Mouse (Mus musculus) ZHBTc4 (cell line): ENCODE data around the gene Shisa8.

Experiments
- DNase-seq: peaks from one replicate; pipeline ENCODE4 v3.0.0-alpha.2; 2011; ENCODE audit warnings: low read depth, low spot score

Gene Shisa8

DNA sequence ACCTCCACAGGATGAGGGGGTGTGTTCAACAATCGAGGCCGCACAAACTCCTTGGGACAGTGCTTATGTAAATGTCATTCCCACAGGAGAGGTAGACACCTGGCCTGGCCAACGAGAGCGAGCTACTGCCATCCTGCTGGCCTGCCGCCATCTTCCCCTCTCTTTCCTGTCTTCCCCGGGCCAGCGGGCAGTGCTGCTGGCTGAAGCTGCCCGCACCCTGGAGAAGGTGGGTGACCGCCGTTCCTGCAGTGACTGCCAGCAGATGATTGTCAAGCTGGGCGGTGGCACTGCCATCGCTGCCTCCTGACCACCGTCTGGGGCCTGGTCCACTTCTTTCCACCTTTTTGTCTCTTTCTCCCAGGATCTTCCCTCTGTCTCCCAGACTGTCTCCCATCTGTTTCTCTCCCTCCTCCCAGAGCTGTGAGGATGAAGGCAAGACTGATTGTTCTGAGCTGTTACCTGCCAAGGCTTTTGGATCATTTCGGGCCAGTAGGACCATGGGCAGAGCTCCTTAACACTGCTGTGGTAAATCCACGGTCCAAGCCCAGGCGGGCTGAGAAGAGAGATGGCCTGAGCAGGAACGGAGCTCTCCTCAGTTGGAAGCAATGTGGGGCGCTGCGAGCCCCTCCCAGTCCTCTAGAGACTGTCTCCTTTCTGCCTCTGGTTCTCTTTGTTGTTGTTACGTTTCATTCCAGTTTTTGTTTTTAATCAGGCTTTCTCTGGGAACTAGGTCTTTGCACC, 8.8 kb downstream of the Shisa8 start:
- no peak for DNase-seq

DNA sequence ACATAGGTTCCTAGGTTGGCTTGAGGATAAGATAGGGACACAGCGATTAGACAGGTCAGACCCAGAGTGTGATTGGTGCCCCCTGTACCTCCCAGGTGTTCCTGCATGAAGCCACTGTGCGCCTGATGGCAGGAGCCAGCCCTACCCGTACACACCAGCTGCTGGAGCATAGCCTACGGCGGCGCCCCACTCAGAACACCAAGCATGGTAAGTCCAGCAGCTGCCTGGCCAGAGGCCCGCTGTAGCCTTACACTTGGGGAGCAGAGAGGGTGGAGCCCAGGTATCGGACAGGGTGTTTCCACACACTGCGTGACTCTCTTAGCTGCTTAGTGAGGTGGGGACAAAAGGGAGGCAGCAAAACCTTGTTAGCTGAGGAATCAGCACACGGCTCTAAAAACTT, 9.5 kb downstream of the Shisa8 start:
- no peak for DNase-seq

DNA sequence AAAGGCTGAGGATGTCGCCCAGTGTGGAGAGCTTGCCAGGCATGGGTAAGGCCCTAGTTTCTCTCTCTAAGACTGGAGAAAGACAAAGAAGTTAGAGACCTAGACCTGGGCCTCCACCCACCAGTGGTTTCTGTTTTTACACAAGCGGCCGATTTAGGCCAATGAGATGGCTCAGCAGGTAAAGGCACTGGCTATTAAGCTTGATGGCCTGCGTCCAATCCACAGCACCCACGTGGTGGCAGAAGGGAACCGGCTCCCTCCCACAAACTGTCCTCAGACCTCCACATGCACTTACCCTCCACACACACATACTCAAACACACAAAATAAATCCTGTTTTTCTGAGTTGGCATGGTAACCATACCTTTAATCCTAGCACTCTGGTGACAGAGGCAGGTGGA, 10.5 kb downstream of the Shisa8 start:
- no peak for DNase-seq

DNA sequence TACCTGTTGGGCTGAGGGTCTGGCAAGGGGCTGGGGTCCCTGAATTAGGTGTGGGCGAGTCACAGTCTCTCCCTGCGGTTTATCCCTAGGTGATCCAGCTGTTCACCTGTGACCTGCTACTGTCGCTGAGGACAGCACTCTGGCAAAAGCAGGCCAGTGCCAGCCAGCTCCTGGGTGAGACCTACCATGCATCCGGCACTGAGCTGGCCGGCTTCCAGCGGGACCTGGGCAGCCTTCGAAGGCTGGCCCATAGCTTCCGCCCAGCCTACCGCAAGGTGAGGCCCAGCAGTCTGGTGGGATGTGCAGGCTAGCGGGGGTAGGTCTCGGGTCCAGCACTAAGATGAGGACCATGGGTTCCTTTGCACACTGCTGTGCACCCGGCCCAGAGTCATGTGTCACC, 13.1 kb downstream of the Shisa8 start:
- no peak for DNase-seq

DNA sequence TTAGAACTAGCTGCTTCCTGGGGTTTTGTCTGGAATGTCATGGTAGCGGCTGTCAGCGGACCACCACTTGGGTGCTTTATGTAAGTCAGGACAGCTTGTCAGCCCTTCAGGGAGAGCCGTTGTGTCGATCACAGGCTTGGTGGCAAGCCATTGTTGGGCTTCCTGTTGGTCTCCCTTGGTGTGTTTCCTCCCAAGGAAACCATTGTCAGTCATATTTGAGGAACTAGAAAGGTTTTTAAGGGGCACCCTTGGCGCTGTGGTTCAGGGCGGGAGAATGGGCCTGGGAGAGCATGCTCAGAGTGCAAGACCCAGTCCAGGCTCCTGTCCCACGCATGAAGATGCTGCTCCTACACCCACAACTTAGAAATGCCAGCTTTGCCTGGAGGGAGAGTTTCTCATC, 14.3 kb downstream of the Shisa8 start:
- no peak for DNase-seq

DNA sequence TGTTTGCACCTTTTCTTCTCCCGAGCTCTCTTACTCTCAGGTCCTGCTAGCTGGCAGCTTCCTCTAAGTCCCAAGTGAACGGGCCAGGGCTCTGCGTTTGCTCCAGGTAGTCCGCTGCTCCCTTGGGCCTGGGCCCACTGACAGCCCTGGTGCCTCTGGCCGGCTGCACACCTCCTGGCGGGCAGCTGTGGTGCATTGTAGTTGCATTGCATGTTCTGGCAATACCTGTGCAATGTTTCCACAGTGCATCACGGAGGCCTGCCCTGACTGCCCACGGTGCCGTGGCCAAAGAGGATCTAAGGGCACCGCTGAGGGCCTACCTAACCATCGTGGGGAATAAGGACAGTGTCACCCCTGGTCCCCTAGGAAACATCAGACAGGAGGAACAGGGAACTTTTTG, 14.7 kb downstream of the Shisa8 start:
- no peak for DNase-seq

DNA sequence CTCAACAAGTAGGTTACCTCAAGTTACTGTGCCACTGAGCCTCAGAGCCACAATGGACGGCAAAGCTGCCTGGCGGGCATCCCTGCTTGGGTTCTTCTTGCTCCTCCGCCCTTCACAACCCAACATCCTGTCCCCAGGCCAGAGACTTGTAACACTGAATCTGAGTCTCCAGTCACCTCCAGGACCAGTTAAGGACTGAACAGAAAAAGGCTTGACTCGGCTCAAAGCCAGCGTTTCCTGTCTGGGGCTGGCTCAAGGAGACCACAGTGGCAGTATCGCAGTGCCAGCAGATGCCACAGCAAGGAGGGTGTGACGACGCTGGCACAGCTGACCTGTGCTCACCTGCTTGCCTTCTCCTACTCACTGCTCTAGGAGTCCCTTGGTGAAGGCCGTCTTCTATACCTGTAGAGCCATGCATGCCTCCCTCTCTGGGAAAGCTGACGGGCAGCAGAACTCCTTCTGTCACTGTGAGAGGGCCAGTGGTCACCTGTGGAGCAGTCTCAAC, 15.3 kb downstream of the Shisa8 start:
- no peak for DNase-seq

DNA sequence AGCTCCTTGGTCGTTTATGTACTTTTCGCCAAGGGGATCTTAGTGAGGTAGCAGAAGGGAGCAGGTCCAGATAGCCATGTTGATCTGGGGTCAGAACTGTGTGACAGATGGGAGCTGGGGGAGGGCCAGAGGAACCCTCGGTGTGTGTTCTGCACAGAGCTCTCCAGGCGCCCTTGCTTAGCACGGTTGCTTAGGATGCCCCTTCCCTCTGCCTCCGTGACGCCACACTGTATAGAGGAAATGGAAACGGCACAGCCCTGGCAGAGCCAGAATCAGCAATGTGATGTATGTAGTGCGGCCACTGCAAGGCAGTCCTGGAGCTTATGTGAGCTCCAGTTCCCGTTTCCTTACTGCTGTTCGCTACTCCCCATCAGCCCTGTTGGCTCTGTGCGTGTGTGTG, 16.3 kb downstream of the Shisa8 start:
- DNase-seq = no peak

DNA sequence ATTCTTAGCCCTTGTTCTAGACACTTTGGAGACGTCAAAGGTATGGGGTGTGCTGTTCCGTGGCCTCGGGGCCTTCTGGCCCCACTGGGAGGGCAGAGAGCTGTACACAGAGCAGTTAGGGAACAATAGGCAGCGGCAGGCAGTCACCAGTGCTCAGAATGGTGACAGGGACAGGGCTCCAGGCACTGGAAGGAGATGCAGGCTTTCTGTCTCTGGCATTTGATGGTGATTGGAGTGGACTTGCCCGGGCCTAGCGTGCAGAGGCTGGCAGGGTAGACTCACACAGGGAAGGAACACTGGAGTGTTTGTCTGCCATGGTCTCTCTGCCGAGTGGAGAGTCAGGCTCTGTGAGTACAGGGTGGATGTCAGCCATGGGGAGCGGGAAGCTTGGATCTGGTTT, 20.0 kb downstream of the Shisa8 start:
- no peak for DNase-seq

DNA sequence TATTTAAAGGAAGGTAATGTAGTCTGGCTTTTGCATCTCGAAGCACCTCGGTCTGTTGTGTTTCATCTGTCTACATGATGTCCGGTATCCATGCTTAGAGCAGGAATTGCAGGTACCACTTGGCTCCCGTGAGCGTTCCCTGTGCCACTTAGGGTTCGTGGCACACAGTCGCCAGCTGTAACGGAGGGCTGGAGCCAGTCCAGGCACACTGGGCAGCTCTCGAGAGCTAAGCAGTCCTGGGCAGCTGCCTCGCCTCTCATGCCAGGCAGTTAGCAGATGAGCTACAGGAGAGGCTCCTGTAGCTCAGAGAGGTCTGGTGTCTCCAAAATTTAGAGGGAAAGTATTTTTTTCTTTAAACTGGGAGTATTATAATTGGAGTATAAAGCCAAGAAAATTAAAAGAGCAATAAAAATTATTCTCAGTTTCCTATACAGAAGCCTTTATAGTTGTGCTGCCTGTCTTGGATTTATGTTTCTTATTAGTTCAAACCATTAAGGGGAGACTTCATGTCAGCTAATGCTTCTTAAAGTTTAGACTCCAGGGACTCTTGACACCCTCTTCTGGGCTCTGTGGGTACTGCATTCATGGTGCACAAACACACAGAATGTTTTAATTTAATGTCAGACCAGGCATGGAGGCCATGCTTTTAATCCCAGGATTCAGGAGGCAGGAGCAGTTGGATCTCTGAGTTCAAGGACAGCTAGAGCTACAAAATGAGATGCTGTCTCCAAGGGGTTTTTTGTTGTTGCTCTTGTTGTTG, 24.0 kb downstream of the Shisa8 start:
- DNase-seq = peak; percentile 86

DNA sequence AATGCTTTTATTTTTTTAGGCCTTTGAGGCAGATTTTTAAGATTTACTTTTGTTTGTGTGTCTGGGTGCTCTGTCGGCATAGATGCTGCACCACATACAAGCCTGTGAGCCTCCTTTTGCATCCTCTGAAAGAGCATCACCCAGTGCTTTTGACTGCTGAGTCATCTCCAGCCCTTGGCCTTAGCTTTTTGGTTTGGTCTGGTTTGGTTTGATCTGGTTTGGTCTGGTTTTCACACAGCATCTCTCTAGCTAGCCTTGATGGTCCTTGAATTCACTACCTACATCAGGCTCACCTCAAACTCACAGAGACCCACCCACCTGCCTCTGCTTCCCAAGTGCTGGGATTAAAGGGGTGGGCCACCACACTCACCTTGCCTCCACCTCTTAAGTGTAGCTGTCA, 24.7 kb downstream of the Shisa8 start:
- peak; percentile 92 for DNase-seq

DNA sequence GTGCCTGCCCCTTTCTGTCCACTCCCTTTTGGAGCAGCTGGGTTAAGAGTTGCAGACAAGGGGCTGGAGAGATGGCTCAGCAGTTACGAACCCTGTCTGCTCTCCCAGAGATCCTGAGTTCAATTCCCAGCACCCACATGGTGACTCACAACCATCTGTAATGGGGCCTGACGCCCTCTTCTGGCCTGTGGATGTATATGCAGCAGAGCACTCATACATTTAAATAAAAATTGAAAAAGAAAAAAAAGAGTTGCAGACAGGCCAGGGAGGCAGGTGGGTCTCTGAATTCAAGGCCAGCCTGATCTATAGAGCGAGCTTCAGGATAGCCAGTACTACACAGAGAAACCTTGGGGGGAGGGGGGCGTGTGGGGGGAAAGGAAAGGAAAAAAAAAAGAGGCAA, 25.2 kb downstream of the Shisa8 start:
- DNase-seq = peak; percentile 48

DNA sequence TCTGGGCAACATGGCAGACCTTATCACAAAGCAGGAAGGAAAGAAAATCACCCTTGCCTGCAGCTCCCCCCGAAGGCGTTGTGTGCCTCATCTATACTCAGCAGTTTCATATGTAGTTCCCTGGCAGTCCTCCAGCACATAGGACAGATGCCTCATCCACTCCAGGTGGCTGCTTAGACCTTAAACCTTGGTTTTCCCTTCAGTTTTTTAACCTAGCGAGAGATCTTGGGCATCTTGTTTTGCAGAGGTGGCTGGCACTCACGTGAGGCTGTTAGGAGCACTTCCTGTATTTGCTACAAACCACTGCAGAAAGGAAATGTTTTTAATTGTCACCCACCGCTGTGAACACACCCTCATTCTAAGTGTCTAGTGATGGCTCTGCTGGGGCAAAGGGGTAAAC, 25.7 kb downstream of the Shisa8 start:
- DNase-seq = no peak

DNA sequence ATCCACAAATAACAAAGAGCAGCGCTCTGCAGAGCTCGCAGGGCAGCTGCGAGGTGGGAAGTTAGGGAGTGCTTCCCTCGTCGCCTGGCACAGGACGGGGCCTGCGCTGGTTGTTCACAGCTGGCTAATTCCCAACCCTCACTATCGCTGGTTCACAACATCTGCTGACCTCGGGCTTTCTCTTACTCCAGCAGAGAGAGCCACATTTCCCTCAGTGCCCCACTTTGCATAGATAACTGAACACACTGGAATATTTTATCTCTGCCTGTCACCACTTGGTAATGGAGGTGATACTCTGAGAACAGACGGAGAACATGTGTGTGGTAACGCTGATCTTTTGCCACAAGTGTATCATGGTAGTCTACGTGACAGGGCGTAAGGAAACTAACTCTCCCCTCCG, 26.5 kb downstream of the Shisa8 start:
- DNase-seq = no peak

DNA sequence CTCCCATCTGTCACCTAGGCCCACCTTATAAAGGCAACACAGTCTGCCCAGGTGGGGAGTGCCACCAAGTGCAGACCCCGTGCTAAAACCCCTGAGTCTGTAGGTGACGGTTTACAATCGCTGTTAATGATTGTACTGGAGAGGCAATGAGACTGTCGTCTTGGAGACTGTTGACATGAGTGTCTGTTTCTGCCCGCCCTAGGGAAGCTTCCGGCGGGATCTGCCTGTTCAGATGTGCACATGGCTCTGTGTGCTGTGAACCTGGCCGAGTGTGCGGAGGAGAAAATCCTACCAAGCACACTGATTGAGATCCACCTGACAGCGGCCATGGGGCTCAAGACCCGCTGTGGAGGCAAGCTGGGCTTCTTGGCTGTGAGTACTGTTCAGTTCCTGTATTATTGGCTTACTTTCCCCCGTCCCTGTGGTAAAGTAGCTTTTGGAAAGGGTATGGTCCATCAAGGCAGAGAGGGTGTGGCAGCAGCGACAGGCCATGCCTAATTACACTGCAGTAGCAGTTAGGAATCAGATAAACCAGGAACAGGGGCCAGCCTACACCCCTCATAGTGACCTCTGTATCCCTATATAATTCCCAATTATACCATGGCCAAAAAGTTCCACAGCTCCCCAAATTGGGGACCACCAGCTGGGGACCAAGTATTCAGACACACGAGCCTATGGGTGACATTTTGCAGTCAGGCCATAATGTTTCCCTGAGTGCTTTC, 27.4 kb downstream of the Shisa8 start:
- no peak for DNase-seq

DNA sequence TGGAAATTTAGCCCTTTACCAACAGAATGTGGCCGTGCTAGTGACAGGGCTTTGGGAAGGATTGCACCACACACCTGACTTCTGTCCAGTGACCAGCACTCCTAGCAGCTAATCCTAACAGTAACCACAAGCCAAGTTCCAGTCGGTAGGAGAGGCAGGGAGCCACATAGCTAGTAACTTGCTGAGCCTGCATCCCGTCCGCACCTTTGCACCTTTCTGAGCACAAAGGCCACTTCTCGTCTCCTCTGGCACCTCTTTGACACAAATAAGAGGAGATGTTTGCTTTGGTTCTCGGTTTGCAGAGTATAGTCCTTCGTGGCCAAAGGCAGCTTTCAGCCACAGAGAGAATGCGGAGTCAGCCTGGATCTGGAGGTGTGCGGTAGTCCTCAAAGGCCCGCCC, 28.0 kb downstream of the Shisa8 start:
- no peak for DNase-seq

DNA sequence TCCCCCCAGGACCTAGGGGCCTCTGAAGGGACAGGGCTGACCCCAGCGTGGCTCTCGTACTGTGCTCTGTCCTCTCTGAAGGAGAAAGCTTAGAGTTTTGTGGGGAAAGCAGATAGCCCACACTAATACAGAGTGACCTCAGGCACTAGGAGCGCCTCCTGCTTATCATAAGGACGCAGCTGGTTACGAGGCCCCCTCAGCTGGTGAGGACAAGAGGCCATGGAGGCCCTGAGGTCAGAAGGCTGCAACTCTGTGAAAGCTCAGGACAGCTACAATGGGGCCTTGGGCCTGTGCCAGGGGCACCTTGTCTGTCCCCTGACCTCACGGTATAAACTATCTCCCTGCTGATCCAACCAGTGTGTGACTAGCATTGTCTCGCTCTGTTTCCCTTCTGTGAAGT, 28.4 kb downstream of the Shisa8 start:
- DNase-seq = no peak

DNA sequence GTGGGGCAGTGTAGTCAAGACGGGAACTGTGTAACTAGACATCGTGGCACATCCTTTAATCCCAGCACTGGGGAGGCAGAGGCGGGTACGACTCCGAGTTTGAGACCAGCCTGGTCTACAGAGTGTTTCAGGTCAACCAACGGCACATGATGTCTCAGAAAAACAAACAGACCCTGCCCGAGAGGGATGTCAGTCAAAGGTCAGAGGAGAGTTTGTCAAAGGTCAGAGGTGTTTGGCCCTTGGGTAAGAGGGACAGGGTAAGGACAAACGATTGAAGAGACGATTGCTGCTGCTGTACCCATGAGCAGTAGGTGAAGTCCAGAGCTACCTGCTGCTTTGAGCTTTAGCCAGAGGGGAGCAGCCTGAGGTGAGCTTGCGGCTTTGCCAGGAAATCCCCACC, 29.0 kb downstream of the Shisa8 start:
- no peak for DNase-seq

DNA sequence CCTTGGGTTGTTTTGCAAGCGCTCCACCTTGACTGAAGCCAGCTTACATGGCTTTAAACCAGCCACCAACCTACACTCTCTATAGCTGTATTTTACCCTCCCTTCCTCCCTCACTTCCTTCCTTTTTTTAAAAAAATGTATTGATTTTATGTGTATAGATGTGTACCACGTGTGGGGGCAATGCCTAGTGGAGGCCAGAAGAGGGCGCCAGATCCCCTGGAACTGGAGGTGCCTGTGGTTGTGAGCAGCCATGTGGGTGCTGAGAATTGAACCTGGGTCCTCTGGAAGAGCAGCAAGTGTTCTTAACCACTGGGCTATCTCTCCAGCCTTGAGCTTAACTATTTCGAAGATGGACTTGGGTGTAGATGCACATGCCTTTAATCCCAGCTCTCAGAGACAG, 30.3 kb downstream of the Shisa8 start:
- peak; percentile 43 for DNase-seq

DNA sequence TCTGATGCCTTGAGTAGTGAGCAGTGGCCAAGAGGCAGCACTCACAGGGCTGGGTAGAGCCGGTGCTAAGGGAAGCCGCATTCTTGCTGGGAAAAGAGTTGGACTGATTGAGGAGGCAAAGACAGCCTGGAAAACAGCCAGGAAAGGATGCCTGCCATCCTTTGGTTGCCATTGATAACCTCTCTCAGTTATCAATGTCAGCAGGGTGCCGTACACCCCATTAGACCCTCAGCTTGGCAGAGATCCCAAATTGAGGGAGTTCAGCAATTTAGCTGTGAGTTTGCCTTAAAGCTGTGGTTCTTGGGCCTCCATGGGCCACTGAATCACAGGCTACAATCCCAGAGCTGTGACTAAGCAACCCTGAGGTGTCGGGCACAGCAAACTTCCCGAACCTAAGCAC, 31.5 kb downstream of the Shisa8 start:
- no peak for DNase-seq

DNA sequence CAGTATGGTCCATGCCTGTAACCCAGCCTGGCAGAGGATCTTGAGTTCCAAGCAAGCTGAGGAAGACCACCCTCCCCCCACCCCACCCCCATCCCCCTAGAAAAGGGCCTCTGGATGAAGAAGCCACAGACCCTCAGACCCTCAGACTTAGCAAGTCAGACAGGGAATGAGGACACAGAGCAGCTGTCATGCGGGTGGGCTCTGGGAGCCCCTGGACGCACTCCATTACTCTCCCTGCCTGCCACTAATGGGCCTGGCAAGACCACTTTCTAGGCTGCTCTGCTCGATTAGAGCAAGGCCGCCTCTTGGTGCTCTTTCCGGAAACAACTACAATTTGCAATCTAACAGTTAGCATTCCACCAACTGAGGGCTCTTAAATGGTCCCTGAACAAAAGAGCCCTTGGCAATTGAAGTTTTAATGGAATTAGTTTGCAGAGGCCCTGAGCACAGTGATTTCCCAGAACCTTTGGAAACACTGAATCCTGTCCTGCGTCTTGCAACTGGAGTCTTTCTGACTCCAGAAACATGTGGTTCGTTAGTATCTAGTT, 34.8 kb downstream of the Shisa8 start:
- DNase-seq = peak; percentile 57

DNA sequence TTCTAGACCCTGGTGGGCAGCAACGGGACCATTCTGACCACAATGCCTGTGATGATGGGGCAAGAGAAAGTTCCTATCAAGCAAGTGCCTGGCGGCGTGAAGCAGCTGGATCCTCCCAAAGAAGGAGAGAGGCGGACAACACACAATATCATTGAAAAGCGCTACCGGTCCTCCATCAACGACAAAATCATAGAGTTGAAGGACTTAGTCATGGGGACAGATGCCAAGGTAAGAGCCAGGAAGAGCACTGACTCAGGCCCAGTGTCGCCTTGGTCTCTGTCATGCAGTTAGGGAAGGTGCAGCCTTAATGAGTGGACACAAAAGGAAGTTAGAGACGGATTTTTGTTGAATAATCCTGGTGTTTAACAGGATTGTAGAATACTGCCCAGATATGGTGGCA, 37.5 kb downstream of the Shisa8 start:
- DNase-seq = no peak
